Mouse (Mus musculus) MN1 (cell line): ENCODE data around the gene Rgcc.

ENCODE experiments used
- DNase-seq: peaks from one replicate; pipeline ENCODE4 v3.0.0-alpha.2; 2016; ENCODE audit warnings: low spot score

Rgcc gene

DNA sequence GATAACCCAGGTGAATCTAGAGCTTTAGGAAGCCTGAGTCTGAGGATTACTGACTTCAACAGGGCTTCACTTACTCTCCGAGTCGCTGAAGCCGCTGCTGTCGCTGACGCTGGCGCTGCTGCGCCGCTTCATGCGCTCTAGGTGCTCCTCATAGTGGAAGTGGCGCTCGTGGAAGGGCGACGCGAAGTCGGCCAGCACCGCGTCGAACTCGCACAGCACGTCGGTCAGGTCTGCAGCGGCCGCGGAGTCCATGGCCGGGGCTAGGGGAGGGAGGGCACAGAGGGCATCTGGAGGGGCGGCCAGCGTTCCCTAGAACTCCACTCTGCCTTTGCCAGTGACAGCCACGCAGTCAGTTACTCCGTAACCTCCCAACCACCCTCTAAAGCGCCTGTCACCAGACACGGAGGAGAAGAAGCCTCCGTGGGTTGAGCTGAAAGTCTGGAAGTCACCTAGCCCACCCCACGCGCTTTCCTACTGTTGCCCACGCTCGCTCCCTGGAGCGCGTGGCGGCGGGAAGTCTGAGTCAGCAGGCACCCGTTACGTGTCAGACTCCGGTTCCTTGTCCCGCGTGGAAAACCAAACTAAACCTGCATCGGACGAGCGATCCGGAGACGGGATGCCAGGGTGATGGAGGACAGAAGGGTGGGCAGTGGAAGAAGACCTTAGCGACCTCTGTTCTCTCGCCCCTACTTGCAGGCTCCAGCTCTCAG lies 649 bp downstream of the Rgcc start:
- DNase-seq = no peak

DNA sequence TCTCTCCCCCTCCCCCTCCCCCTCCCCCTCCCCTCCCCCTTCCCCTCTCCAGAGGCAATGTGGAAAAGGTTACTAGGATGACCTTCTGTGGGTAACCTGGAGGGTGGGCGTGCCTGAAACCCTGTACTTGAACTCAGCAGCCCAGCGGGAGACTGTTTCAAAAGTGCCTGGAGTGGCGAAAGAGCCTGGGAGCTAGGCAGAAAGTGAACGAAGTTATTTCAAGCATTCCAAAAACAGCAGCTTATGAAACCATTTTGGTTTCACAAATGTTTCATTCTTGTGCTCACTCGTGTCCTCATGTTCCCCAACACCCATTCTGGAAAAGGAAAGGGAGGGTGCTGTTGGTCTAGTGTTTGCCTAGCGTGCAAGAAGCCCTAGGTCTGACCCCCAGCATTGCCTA lies 1.6 kb downstream of the Rgcc start:
- DNase-seq = no peak

DNA sequence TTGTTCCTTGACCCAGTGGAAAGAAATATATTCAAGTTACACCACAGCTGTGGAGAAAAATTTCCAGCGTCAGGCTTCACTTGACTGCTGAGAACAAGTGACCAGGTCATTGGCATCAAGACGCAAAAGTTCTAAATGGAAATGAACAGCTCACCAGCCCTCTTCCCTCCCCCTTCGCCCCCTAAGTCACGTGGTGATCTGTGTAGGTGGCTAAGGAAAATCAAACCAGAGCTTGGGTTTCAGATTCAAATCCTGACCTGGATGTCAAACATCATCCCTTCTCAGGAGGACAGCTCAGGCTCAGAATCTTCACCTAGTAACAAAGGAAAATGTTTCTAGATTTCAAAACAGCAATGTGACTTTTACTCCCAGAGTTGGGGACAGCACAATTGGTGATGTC lies 2.2 kb downstream of the Rgcc start:
- DNase-seq = no peak

DNA sequence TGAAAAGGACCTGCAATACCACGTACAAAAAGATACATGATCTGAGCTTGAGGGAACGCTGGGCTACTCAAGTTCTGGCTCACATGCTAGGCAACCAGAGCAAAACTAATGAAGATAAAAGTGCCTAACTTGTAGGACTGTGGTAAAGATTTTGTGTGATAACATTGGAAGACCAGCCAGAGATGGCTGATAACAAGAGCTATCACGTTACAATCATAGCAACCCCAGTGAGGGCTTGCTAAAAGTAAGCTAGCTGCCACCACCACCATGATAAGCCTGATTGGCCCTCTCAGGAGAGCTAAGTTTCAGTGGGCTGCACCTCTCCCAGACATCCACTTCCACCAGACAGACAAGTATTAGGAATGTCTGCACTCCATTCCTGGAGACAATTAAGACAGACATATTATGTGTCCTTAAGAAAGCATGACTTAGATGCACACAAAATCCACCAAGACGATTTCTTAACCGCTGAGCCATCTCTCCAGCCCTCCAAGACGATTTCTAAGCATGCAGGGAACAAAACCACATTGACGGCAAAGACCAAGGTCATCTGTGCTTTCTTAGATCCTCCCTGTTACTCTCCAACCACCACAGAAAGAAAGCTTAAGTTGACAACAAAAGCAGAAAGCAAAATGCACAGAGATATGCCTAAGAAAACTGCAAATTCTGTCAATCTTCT lies 3.0 kb downstream of the Rgcc start:
- DNase-seq = no peak

DNA sequence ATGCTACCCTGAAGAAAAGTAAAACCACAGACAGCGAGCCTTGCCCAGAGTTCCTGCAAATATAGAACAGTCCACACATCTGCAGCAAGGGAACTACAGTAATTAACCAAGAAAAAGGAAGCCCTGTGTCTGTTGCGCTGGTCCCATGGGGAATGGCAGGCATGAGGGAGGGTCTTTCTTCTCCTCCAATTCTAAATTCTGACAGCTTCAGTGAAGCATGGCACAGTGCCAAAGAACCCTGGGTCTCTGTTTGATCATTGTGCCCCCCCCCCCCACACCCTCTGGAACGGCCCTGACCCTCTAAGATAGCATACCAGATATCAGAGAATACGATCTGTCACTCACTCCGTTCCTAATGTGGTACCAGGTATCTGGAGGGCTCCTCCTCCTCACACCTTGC lies 4.6 kb downstream of the Rgcc start:
- no peak for DNase-seq

DNA sequence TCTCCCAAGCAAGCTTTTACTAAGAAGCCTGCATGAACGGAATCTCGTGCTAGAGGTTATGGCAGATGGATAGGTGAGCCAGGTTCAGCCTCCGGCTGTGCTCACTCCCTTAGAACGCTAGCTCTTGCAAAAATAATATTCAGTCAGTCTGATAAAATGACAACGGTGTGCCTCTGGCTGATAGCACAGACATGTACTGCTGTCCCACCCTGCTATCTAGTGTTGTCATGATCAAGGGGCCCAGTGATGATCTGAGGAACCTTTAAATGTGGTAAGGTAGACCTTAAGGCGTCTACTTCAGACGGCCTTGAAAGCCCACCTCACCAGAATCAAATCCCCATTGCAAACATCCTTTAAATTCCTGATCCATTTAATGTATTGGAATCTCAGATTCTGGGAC lies 5.2 kb downstream of the Rgcc start:
- DNase-seq = no peak

DNA sequence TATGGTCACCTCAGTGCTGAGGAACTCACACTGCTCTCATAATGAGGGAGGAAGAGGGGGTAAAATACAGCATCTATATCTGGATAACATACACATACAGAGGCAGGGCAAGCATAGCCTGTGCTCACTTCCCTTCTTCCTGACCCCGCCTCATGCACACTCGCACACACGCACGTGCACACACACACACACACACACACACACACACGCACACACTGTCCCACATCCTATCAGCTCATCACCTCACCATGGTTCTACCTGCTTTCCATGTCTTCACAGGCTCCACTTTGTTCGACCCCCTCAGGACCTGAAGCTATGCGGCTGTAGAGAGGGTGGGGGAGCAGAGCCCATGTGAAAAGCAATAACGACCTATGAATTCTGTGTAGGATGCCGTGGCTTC lies 5.9 kb downstream of the Rgcc start:
- no peak for DNase-seq

DNA sequence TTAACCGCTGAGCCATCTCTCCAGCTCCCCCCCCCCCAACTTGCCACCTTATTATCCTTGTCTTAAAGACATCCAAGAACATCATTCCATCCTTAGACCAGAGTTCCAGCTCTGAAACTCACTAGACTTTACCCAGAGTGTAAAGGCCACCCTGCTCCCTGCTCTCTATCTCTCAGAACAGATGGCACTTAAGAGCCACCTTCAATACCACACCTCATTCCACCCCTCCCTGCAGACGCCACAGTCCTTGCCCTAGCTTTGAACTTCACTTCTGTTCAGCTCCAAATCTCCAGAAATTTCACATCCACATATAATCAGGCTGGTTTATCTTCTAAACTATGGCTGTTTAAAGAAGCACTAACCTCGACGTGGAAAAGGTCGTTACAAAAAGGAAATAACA lies 6.5 kb downstream of the Rgcc start:
- DNase-seq = no peak

DNA sequence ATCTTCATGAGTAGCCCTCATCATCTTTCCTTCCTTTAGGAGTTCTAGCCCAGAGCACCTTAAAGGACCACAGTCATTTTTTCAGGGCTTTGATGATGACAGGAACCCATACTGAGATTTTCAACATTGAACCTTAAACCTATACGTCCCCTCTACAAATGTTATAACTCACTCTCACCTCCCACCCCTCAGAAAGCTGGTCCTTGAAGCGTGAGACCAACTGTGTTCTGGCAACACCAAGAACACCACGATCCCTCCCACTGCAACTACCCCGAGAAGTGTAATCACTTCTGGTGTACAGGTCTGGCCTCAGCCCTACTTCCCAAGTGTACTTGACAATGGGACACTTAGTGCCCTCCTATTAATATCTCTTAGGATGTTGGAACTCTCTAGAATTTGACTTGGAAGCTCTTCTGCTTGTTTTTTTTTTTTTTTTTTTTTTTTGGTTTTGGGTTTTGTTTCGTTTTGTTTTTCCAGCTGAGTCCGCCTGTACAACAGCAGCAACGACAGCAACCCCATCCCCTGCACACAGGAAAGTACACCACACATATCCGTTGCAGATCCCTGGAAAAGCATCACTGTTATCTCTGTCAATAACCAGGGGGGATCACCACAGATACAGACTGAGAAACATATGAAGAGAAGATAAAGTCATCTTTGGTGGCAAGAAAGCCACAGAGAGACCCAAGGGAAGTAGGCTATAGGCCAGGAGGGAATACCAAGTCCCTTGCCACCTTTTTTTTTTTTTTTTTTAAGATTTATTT lies 7.2 kb downstream of the Rgcc start:
- no peak for DNase-seq

DNA sequence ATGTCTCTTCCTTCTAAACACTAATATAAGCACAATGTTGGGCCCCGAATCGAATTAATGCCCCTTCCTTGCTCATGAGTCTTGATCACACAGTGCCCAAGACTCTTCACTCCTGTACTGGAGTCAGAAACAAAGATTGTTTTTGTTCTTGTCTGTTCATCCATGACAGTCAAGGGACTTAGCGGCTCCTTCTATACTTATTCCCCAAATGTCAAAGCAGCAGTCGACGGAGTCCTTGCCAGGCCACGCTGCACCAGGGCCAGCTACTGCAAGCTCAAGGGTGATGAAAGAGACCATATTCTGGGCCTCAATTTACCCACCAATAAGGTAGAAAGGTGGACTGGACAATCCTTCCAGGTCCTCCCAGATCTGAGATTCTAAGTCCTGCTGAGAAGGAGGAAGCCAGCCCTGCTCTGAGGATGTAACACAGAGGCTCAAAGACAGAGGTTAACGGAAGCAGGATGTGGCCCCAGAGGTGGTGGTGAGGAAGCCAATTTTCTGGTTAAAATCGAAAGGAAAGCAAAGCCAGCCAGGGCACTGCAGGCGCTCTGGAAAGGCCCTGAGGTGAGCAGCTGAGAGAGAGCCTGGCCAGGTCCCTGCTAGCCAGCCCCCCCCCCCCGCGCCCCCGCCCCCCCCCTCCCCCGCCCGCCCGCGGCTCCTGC lies 8.2 kb downstream of the Rgcc start:
- DNase-seq = no peak

DNA sequence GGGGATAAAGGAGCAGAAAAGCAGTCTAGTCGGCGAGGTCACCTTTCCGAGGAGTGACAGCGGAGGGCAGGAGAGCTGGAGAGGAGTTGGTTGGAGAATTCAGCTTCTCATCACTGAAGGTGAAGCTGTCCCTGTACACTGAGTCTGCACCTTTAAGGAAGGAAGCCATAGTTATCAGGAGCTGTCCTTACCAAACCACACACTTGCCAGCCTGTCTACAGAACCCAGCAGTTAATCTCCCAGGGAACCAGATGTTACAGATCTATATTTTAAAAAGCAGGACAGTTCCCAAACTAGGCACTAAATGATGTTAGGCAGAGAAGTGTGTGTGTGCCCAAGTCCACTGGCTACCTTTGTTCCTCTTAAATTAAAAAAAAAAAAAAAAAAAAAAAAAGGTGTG lies 9.8 kb downstream of the Rgcc start:
- DNase-seq = no peak

DNA sequence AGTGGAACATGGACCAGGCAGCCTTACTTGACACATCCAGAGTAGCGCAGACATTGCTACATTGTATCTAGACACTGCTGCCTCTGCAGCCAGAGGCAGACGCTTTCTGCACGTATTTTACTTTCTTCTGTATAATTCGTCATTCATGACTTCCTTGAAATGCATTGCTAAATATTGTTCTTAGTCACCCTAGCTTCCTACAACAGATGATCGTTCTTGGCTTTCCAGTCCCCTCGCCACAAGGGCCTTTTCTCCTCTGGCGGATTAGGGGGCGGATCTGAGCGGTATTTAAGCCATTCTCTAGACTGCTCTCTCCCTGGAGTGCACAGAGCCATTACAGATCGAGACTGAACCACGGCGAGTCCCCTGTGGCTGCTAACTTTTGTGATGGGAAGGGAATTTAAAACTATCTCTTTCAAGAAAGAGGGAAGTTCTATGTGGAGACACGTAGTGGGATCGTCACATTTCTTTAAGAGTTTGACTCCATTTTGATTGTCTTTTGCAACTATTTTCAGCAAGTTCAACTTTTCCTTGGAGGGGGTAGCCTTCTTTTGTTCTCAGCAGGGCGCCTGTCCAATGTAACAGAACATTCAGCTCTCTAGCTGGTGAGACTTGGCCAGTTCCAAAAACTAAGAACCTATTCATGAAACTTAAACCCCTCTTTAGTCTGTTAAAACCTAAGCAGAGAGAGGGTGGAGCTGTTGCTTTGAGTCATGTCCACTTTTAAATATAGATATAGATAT lies 10.6 kb downstream of the Rgcc start:
- no peak for DNase-seq

DNA sequence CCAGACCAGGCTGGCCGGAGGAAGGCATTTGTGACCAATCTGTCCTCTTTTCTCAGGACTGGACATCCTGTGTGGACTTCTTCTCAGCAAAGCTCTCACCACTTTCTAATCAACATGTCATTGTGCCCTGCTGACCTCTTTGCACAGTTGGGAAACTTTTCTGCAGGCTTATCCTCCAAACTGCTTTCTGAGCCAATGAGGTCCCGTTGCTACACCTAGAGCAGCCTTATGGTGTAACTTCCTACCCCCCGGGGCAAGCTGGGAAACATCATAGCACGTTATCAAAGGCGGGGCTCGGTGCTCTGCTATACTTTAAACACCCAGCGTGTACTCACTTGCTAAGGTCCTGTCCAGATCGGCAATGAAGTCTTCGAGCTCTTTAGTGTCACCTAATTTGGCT lies 11.5 kb downstream of the Rgcc start:
- no peak for DNase-seq

DNA sequence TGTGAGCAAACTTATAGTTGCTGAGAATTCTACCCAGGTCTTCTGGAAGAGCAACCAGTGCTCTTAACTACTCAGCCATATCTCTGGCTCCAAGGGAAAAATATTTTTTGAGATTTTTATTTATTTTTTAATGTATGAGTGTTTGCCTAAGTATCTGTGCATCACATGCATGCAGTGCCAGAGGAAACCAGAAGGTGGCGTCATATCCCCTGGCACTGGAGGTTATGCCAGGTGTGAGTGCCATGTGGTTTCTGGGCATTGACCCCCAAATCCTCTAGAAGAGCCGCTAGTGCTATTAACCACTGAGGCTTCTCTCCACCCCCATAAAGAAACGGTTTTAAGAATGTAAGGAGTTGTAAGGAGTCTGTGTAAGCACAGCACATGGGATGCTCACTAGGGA lies 13.2 kb downstream of the Rgcc start:
- no peak for DNase-seq

DNA sequence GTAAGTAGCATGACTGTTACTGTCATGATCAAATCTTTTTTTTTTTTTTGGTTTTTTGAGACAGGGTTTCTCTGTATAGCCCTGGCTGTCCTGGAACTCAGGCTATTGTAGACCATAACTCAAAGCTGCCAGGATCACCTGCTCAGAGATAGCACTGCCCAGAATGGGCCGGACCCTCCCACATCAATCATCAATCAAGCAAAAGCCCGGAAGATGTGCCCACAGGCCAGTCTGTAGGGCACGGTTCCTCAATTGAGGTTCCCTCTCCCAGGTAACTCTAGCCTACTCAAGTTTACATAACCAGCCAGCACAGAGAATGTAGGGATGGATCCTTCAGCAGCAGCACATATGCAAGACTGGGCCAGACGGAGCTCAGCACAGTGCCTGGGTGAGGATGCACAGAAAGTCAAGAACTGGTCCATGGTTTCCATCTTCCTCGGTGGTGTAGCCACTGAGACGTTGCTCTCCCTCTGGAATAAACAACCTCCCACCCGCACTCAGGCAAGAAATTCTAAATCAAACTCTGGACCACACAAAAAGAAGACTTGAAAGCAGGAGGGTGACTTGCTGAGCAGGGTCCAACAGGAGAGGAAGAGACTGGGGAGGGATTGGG lies 14.1 kb downstream of the Rgcc start:
- DNase-seq = no peak

DNA sequence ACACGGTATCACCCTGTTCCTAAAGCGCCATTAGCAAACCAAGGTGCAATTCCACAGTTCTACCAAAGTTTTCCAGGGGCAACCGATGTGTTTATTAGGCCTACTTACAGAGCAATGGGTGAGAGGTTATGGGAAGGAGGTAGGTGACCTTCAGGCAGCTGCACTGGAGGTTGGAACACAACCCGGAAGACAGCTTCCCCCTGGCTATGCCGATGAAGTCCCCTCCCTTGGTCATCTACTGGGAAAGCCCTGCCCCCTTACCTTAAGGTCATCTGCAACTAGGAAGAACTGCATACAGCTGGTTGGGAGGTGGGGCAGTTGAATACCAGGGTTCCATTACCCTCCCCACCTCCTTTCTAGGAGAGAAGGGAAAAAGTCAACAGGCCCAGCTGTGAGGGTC lies 15.9 kb downstream of the Rgcc start:
- no peak for DNase-seq

DNA sequence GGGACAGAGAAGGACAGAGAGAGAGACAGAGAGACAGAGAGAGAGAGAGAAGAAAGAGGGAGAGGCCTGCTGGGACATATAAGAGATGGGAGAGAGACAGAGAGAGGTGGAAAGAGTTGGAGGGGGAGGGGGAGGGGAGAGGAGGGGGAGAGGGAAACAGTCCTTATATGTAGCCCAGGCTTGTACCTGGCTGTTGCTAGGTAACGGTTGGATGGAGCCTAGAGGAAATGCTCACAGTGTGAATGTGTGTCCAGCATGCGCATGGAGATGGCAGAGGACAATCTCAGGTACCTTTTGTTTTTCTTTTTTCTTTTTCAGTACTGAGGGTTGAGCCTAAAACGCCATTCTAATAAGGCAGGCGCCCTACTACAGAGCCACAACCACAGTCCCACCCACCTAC lies 16.8 kb downstream of the Rgcc start:
- DNase-seq = no peak

DNA sequence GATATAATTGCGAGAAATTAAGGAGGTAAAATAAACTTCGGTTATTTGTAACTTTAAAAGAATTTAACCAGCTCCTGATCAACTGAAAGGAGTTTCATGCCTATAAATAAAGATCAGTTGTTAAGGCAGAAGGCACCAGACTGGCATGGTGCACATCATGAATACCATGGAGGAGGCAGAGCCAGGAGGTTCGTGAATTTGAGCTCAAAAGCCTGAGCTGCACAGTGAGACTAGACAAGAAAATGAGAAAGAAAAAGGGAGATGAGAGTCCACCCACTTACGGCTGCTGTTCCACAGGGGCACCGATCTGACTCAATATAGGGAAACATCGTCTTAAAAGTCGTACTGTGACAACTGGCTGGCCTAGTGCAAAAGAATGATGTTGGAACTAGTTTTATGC lies 17.5 kb downstream of the Rgcc start:
- DNase-seq = no peak

DNA sequence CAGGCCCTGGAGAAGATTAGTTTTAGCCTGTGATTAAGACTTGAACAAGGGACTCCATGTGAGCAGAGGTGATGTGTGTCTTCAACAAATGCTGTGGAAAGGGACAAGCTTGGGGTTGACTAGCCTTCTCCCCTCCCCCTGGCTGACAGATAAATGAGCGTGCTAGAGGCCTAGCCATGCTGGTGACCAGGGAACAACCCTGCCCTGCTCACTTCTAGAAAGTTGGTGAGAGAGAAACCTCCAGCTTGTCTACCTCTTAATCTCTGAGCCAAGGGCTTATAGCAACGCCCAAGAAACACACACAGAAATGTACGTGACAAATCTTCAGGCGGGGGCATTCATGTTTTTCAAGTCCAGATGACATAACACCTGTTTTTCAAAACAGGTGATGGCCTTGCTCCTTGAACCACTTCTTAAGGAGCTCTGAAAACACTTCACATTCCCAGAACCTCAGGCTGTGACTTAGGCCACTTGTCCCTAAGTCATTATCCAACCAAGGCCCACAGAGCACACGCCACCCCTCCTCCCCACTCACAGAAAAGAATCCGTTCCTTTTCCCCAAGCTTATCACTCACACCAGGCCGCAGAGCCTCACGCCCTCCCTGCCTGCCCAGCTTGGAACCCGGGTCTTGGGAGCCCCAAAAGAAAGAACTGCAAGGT lies 19.4 kb downstream of the Rgcc start:
- DNase-seq = no peak

DNA sequence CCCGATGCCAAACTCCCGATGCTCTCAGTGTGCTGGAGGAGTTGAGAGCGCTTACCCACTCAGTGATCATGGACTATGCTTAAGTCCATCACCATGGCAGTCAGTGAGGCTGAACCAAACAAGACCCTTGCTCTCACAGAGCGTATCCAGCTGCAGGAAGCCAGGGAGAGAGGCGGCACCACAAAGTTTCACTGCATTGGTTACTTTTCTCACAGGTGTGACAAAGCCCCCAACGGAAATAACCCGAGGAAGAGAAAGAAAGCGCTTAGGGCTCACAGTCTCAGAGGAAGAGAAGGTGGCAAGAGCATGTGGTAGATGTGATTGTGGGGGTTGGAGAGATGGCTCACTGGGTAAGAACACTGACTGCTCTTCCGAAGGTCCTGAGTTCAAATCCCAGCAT lies 21.0 kb downstream of the Rgcc start:
- DNase-seq = no peak

DNA sequence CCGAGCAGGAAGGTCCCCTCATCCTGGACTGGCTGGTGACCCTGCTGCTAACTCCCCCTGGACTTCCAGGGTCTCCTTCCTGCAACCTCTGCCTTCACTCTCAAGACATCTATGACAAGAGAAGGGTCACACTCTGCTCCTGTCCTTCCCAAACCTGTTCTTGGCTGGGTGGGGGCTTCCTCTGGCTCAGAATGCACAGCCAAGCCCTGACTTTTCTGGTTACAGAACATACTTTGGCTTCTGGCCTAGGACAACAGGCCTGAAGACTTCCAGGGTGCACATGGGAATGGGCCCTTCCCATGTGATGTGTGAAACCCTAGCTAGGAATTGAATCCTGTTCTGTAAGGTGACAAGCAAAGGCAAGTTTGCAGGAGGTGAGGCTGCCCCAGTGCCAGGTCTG lies 22.0 kb downstream of the Rgcc start:
- DNase-seq = no peak
